Mouse (Mus musculus): ENCODE measurements around the gene Bicdl1.

Gene Bicdl1

GRCm38 (mm10) chr5:115669974-115670373 is 61.4 kb downstream of the Bicdl1 start:
- DNase-seq (ENCODE audit: inconsistent age in 2 of 2, low spot score in 1 of 2), result no peak

- DNase-seq (ENCODE audit: inconsistent age in 2 of 2, low spot score in 1 of 2), result no peak
These were observed 62.4 kb downstream of the Bicdl1 start for GRCm38 (mm10) chr5:115668986-115669385.

GRCm38 (mm10) chr5:115667894-115668293 is 63.5 kb downstream of the Bicdl1 start:
- no peak for DNase-seq (ENCODE audit: inconsistent age in 2 of 2, low spot score in 1 of 2)

GRCm38 (mm10) chr5:115667210-115667609 is 64.2 kb downstream of the Bicdl1 start:
- DNase-seq (ENCODE audit: inconsistent age in 2 of 2, low spot score in 1 of 2), result no peak

GRCm38 (mm10) chr5:115666366-115667065 is 64.9 kb downstream of the Bicdl1 start:
- DNase-seq (ENCODE audit: inconsistent age in 2 of 2, low spot score in 1 of 2), result no peak

- peak in 1 of 2 experiments; percentile 29 for DNase-seq (ENCODE audit: inconsistent age in 2 of 2, low spot score in 1 of 2)
These were observed 68.8 kb downstream of the Bicdl1 start for GRCm38 (mm10) chr5:115662658-115663057.

GRCm38 (mm10) chr5:115658352-115658751 is 73.1 kb downstream of the Bicdl1 start:
- peak in 1 of 2 experiments; percentile 17 for DNase-seq (ENCODE audit: inconsistent age in 2 of 2, low spot score in 1 of 2)

GRCm38 (mm10) chr5:115657234-115657633 is 74.2 kb downstream of the Bicdl1 start:
- peak in 1 of 2 experiments; percentile 32 for DNase-seq (ENCODE audit: inconsistent age in 2 of 2, low spot score in 1 of 2)

GRCm38 (mm10) chr5:115656677-115657076 is 74.7 kb downstream of the Bicdl1 start:
- no peak for DNase-seq (ENCODE audit: inconsistent age in 2 of 2, low spot score in 1 of 2)

GRCm38 (mm10) chr5:115653776-115654175 is 77.6 kb downstream of the Bicdl1 start:
- peak in 1 of 2 experiments; percentile 49 for DNase-seq (ENCODE audit: inconsistent age in 2 of 2, low spot score in 1 of 2)

GRCm38 (mm10) chr5:115652681-115653575 is 78.5 kb downstream of the Bicdl1 start:
- peak; percentile 100 for DNase-seq (ENCODE audit: inconsistent age in 2 of 2, low spot score in 1 of 2)

GRCm38 (mm10) chr5:115651821-115652220 is 79.6 kb downstream of the Bicdl1 start:
- peak in 1 of 2 experiments; percentile 40 for DNase-seq (ENCODE audit: inconsistent age in 2 of 2, low spot score in 1 of 2)

- peak in 1 of 2 experiments; percentile 34 for DNase-seq (ENCODE audit: inconsistent age in 2 of 2, low spot score in 1 of 2)
These were observed 80.5 kb downstream of the Bicdl1 start for GRCm38 (mm10) chr5:115650885-115651284.

GRCm38 (mm10) chr5:115649699-115650098 is 81.7 kb downstream of the Bicdl1 start:
- DNase-seq (ENCODE audit: inconsistent age in 2 of 2, low spot score in 1 of 2), result peak in 1 of 2 experiments; percentile 76

GRCm38 (mm10) chr5:115648876-115649275 is 82.5 kb downstream of the Bicdl1 start:
- no peak for DNase-seq (ENCODE audit: inconsistent age in 2 of 2, low spot score in 1 of 2)

- DNase-seq (ENCODE audit: inconsistent age in 2 of 2, low spot score in 1 of 2), result peak in 1 of 2 experiments; percentile 24
These were observed 87.2 kb downstream of the Bicdl1 start for GRCm38 (mm10) chr5:115644192-115644591.

- no peak for DNase-seq (ENCODE audit: inconsistent age in 2 of 2, low spot score in 1 of 2)
These were observed 95.9 kb downstream of the Bicdl1 start for GRCm38 (mm10) chr5:115635536-115635935.

GRCm38 (mm10) chr5:115634046-115634445 is 97.4 kb downstream of the Bicdl1 start:
- no peak for DNase-seq (ENCODE audit: inconsistent age in 2 of 2, low spot score in 1 of 2)

GRCm38 (mm10) chr5:115633060-115633459 is 98.4 kb downstream of the Bicdl1 start:
- peak in 1 of 2 experiments; percentile 51 for DNase-seq (ENCODE audit: inconsistent age in 2 of 2, low spot score in 1 of 2)

GRCm38 (mm10) chr5:115632358-115632714 is 99.1 kb downstream of the Bicdl1 start:
- peak; percentile 63 to 81 for DNase-seq (ENCODE audit: inconsistent age in 2 of 2, low spot score in 1 of 2)

- DNase-seq (ENCODE audit: inconsistent age in 2 of 2, low spot score in 1 of 2), result peak; percentile 97 to 98
These were observed 99.7 kb downstream of the Bicdl1 start, which contains the start of gene Rab35 for GRCm38 (mm10) chr5:115631505-115632357. Gene Rab35 (plus strand): TSS chr5:115631908.

All from adrenal gland, adult (tissue).